Mouse (Mus musculus) brain, adult 2 months (tissue): Measurements from ENCODE around the gene Ptch2.

Experiments
- DNase-seq: peaks from one replicate; pipeline ENCODE4 v3.0.0; 2011; ENCODE audit warnings: low read depth, low spot score

Ptch2 gene

GRCm38 (mm10) chr4:117127991-117128686, 32.3 kb downstream of the Ptch2 start:
- no peak for DNase-seq

DNA sequence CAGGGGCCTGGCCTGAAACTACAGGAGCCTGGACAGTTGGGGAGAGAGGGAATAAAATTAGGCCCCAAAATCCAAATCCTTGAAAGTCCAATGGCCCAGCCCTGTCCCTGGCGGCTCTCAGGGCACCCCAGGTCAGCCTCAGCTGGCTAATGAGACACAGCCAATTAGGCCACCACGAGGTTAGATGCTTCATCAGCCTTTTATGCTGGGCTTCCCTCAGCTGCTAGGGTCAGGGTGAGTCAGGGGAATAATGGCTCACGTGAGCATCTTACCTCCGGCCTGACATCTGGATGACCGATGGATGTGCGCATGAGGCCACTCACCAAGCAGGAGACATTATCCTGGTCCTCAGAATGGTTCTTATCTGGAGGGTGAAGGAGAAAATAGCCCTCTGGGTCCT, 34.9 kb downstream of the Ptch2 start:
- DNase-seq, result no peak

GRCm38 (mm10) chr4:117131198-117131597, 35.3 kb downstream of the Ptch2 start:
- peak; percentile 64 for DNase-seq

DNA sequence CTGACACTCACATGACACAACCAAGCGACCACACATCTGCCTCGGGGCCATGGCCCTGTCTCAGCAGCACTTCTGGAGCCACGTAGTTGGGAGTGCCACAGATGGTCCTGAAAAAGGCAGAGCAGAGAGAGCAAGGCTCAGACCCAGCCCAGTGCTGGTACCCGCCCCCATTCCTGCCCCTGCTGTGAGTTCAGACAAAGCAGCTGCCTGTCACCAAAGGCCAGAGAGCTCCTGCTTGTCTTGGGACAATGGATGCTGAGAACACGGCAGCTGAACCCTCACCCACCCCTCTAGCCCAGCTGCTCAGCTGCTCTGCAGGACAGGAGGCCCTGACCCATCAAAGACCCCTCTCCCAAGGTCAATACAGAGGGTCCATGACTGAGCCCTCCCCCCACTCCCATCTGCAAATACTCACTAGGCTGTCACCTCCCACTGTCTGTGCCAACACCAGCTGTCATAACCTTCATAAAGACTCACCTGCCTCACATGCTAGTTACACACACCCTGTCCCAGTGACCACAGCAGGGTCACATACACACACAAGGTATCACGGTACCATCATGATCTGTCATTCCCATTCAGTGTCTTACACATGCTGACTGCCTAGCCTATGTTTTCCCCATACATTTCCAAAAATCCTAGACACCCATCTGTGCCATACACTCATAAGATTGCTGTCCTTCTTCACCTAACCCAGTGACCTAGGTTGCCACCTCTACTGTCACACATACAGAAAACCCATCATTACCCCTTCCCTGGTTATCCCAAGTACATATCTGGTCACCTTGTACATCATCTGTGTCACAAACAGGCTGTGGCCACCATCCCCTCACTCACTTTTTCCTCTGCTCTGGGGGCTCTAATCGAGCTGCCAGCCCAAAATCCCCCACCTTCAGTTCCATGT, 36.3 kb downstream of the Ptch2 start:
- peak; percentile 77 for DNase-seq

GRCm38 (mm10) chr4:117132794-117133143, 36.9 kb downstream of the Ptch2 start:
- DNase-seq, result no peak

DNA sequence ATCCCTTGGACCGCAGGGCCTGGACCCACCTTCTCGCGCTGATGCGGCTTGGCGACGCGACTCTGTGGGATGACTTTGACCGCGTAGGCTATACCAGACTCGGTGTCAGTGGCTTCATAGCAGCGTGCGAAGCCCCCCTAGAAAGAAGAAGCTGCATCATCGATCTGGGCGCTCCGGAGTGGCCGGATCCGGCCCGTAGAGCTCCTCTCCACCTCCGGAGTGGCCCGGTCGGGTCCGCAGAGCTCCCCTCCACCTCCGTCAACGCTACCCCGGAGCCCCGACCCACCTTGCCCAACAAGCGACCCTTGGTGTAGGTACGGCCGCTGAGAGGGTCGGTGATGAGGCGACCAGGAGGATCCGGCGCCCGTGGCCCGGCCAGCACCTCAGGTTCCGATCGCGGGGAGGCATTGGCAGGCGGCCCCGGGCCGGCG, 37.5 kb downstream of the Ptch2 start:
- no peak for DNase-seq

DNA sequence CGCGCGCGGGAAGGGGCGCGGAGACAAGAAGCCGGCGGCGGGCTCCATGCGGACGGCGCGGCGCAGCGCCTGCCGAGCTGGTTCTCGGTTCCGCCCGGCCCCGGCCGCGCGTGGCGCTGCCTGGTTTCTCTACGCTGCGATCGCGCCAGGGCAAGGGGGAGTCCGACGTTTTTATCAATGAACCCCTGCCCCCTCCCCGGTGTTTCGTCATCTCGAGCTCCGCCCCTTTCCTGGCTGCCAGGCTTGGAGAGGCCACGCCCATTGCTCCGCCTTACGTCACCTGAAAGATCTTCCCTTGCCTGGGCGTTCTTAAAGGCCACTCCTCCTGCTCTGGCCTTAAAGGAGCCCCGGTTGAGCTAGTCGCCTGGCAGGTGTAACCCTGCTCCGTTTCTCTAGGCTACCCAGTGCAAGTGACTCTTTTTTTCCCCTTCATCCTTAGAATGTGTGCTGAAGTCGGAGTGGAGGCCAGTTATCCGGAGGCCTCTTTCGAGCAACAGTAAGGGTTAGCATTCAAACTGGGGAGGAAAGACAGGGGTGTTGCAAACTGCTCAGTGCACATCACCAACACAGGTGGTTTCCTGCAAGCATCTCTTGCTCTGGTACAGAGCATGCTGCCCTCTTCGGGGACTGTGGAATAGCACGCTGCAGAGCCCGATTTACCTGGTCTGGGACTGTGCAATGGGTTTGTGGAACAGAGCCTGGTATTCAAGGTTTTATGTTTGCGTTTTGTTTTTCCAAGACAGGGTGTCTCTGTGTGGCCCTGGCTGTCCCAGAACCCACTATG, 38.1 kb downstream of the Ptch2 start, which contains the start of gene Plk3:
TSS of gene Plk3 (minus strand) at position 147 of the 784 bp plus-strand sequence.
- DNase-seq, result peak; percentile 99

DNA sequence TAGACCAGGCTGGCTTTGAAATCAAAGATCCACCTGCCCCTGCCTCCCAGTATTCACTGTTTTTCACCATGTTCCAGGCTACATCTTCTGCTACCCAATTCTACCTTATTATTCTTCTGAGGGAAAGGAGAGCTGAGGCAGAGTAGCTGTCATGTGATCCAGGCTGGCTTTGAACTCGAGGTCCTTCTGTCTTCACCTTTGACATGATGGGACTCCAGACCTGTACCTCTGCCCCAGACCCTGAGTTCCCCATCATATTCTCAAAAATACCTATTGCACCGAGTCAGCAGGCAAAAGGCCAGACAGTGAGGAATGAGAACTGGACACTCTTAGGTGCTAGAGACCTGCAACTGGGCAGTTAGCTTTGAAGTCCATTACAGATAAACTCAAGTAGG, 38.7 kb downstream of the Ptch2 start:
- no peak for DNase-seq

- DNase-seq, result no peak
Measured at GRCm38 (mm10) chr4:117136034-117136433, 40.2 kb downstream of the Ptch2 start.

DNA sequence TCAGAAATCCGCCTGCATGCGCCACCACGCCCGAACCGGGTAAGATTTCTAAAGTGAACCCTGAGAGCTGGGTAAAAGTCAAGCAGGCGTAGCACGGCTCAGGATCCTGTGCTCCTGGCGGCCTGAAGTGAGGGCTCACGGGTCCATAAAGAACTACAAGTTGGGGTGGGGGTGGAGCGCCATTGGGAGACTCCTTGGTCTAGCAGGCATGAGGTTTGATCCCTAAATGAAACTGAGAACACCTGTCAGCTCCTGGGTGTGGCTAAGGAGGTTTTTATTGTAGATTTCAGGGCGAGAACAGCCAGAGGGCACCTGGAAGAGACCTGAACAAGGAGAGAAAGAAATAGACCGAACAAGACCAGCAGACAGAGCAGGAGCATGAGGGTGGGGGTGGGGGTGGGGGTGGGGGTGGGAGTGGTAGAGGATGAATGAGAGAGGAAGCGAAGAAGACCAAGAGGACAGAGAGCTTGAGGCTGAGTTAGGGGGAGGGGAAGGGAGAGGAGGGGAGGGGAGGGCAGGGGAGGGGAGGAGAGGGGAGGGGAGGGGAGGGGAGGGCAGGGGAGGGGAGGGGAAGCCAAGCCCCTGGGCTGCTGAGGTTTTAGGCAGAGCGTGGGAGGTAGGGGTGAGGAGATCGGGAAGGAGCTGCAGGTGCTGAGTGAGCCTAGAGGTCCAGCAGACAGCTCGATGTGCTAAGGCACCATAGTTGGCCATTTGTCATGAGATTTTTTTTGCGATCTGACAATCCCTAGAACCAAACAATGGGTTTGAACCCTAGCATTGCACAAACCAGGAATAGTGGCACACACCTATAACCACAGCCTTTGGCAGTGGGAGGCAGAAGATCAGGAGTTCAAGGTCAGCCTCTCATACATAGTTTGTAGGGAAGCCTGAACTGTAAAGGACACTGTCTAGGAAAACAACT, 42.7 kb downstream of the Ptch2 start:
- DNase-seq, result no peak

DNA sequence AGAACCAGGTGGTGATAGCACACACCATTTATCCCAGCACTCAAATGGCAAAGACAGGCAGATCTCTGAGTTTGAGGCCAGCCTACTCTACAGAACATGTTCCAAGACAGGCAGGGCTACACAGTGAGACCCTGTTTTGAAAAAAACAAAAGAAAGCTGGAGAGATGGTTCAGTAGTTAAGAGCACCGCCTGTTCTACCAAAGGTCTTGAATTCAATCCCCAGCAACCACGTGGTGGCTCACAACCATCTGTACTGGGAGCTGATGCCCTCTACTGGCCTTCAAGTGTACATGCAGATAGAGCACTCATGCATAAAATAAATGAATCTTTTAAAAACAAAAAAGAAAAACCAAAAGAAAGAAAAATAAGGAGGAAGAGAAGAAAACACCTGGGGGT, 43.3 kb downstream of the Ptch2 start:
- peak; percentile 80 for DNase-seq

DNA sequence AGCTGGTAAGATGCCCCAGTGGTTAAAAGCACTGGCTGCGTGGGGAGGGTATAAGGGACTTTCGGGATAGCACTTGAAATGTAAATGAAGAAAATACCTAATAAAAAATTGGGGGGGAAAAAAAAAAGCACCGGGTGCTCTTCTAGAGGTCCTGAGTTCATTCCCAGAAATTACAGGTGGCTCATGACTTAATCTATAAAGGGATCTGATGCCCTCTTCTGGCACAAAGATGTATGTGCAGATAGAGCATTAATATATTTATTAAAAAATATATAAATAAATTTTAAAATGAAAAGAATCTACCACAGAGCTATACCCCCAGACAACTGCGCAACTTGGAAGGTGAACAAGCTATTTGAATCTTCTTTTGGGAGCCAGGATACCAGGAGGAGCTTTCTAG, 44.7 kb downstream of the Ptch2 start:
- DNase-seq, result peak; percentile 55

- DNase-seq, result no peak
Measured at GRCm38 (mm10) chr4:117143023-117143422, 47.1 kb downstream of the Ptch2 start.

DNA sequence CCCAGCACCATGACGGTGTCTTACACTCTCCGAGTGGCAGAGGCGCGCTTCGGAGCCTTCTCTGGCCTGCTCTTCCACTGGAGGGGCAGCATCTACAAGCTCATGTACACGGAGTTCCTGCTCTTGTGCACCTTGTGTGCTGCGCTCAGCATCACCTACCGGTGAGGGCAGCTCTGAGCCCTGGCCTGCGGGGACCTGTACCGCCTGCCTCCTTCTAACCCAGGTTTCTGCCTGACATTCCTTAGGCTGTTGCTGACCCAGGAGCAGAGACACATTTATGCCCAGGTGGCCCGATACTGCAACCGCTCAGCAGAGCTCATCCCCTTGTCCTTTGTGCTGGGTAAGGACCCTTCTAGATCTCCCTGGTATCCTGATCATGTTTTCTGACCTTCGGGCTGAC, 49.4 kb downstream of the Ptch2 start:
- DNase-seq, result no peak

DNA sequence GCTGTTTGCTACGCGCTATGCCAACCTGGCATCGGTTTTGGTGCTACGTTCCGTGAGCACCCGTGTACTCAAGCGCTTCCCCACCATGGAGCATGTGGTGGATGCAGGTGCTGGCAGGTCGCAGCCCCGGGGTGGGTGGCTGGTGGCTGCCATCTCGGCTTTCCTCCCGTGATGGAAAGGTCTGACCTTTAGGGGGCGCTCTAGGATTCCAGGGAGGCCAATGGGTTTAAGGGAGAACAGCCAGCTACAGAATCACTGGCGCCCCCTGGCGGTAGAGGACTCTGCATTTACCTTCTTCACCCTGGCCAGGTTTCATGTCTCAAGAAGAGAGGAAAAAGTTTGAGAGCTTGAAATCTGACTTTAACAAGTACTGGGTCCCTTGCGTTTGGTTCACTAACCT, 50.3 kb downstream of the Ptch2 start:
- peak; percentile 89 for DNase-seq

DNA sequence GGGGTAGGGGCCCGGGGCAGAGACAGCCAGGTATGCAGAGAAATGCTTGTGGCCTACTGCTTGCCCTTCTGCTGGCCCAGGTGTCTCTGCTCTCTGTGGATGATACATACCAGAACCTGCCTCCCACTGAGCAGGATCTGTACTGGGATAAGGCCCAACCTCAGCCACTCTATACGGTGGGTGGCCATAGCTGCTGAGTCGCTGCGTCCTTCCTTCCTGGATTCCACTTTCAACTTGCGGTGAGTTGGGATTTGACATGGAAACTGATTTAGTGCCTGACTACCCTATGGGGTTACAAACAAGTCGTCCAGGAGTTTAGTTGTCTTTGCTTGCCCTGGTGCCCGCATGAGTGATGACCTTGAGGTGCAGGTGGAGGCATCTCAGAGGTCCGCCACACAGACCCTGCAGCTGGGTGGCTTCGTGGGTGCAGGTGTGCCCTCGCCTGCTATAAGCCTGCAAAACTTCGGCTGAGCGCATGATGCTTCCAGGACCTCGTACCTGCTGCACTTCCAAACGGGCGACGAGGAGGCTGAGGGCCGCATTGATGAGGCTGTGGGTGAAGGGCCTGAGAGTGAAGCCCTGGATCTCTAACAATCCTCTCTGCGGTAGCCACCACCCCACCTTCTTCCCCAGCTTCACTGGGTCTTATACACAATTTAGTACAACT, 52.3 kb downstream of the Ptch2 start:
- DNase-seq, result no peak

GRCm38 (mm10) chr4:117148815-117149214, 52.9 kb downstream of the Ptch2 start:
- no peak for DNase-seq

GRCm38 (mm10) chr4:117149291-117150211, 53.7 kb downstream of the Ptch2 start:
- no peak for DNase-seq

DNA sequence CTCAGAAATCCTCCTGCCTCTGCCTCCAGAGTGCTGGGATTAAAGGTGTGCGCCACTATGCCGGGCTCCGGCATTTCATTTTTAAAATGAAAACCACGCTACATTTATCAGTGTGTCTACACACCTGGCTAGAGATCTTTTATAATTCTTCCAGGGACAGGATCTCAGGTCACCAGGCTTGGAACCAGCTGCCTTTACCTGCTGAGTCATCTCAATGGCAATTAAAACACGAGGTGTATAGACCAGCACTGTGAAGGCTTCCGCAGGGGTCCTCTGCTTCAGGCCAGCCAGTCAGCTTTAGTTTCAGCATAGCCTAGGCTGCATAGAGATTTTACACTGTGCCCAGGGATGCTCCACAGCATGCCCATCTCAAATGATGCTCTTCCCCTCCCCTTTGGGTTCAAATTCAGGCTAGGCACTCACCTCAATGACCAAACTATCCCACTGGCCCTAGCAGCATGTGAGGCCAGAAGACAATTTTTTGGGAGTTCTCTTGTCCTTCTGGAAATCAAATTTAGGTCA, 54.4 kb downstream of the Ptch2 start:
- DNase-seq, result no peak
